8 mouse cellular contexts compared by ENCODE assay signal in the genomic region with DNA sequence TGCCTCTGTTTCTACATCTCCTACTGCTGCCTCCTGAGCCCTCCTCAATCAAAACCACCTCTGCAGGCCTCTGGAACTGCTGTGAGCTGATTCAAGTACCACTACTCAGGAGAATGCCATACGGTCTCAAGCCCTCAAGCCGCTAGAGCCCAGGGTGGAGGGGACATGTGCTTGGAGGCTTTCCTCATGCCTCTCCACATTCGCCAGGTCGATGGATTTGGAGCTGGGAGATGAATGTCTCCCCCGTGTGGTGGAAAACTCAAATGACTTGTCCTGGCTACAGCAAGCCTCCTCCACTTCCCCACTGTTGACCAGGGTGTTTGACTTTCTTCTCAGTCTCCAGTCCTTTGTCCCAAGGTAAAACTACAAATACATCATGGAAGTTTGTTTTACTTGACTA. TPM values are rescaled to one million over a fixed set of nuclear protein-coding genes. Genes with fewer than 3 reads are reported as not detected.
DNase-seq lines count a peak whose midpoint lies in the region; ATAC-seq and TF ChIP-seq lines count a peak whose summit lies in the region.

No protein-coding gene starts in this region.

- DNase-seq in cerebellum, adult 8-10 months = peak; percentile 16
- no peak for DNase-seq in cerebellum, adult 11 months
- DNase-seq in testis, postnatal 14 days (ENCODE audit: low spot score) = no peak
- DNase-seq in embryo, embryonic 11.5 days (ENCODE audit: low read depth, low spot score) = peak; percentile 46
- peak; percentile 54 for DNase-seq in lung, postnatal 14 days
- peak; percentile 33 for DNase-seq in telencephalon, adult 2 months (ENCODE audit: low read depth, low spot score)

- H3K36me3 ChIP-seq in testis, adult 2 months (ENCODE audit: control insufficient read depth, insufficient read depth, low read length) = no peaks in the 10 kb centered on the region
- no peaks in the 10 kb centered on the region for H3K36me3 ChIP-seq in kidney, embryonic 16.5 days (ENCODE audit: insufficient read depth, low read length)

- TF ChIP-seq POLR2A in testis, adult 2 months (IDR thresholded peaks at IDR 0.05; ENCODE audit: control insufficient read depth, low read depth, low read length) = no peak

- H3K9ac ChIP-seq in kidney, embryonic 16.5 days (replicated peaks; ENCODE audit: low read length) = no peak overlapping the region

- H3K9me3 ChIP-seq in kidney, embryonic 16.5 days (ENCODE audit: low read length) = no peaks in the 10 kb centered on the region

- H3K27ac ChIP-seq in testis, adult 2 months (ENCODE audit: control insufficient read depth, insufficient read depth, low read depth, low read length) = no peak overlapping the region
- H3K27ac ChIP-seq in kidney, embryonic 16.5 days (ENCODE audit: low read length) = no peak overlapping the region

- no peak overlapping the region for H3K4me3 ChIP-seq in testis, adult 2 months (ENCODE audit: control insufficient read depth, low read depth, low read length)
- H3K4me3 ChIP-seq in kidney, embryonic 16.5 days (ENCODE audit: low read length) = no peak overlapping the region

- H3K4me1 ChIP-seq in testis, adult 2 months (ENCODE audit: control insufficient read depth, insufficient read depth, low read length) = no peaks in the 10 kb centered on the region
- no peaks in the 10 kb centered on the region for H3K4me1 ChIP-seq in kidney, embryonic 16.5 days (ENCODE audit: insufficient read depth, low read length)

- no peaks in the 10 kb centered on the region for H3K27me3 ChIP-seq in testis, adult 2 months (ENCODE audit: control insufficient read depth, insufficient read depth, low read length)
- no peaks in the 10 kb centered on the region for H3K27me3 ChIP-seq in kidney, embryonic 16.5 days (ENCODE audit: insufficient read depth, low read length)

- H3K4me2 ChIP-seq in kidney, embryonic 16.5 days (replicated peaks; ENCODE audit: low read depth, low read length) = no peak overlapping the region

- WGBS in kidney, embryonic 16.5 days = 19% methylated on average over 5 of the region's 5 CpGs

- TF ChIP-seq CTCF in testis, adult 2 months (IDR thresholded peaks at IDR 0.05; ENCODE audit: control insufficient read depth, insufficient read depth, insufficient replicate concordance, low read depth, low read length) = peak; percentile 42; the same call in 1 of the 2 replicates

- peak; percentile 69; the same call in 1 of the 2 replicates for ATAC-seq in kidney, embryonic 16.5 days (ENCODE audit: low FRiP score, low TSS enrichment)

RNA-seq across cellular contexts. Expression of gene Egf, which starts 47.0 kb away (rescaled TPM):
- polyA plus RNA-seq in testis, adult 2 months (2012; rRNA removed) = 3.4 and 5.7 TPM in 2 replicates
- 2.3 and 2.4 TPM in 2 replicates for polyA plus RNA-seq in kidney, embryonic 16.5 days (2015; fragmentation: Nextera tagmentation; extraction: Ambion mirVana)

Comparison
In these comparisons a context has a peak if more than half of its experiments do, and no peak if none do; other contexts are left out.
1. DNase-seq: peak in cerebellum, adult 8-10 months (single experiment), embryo, embryonic 11.5 days (single experiment), lung, postnatal 14 days (single experiment) and telencephalon, adult 2 months (single experiment); none in cerebellum, adult 11 months (single experiment) and testis, postnatal 14 days (single experiment).